8 mouse cellular contexts compared by ENCODE assay signal in the genomic region with DNA sequence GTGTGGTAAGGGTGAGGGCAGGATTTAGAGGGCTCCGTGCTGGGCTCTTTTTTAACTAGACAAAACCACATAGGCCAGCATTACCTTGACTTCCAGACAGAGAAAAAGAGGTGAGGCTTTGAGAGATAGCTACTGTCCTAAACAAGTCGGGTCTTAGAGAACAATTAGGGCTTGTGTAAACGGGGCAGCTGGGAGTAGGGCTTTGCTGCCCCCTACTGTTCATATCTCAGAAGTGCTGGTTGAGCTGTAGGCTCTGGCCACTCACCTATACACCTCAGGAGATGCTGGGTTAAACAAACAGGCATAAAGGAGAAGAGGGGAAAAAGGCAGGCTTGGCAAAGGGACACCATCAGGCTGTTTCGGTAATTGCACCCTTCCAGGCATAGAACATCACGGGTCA. TPM values are rescaled to one million over a fixed set of nuclear protein-coding genes. Genes with fewer than 3 reads are reported as not detected.
DNase-seq lines count a peak whose midpoint lies in the region; ATAC-seq and TF ChIP-seq lines count a peak whose summit lies in the region.

No protein-coding gene starts in this region.

- H3K4me2 ChIP-seq in lung, embryonic 14.5 days, result no peak overlapping the region

- H3K4me3 ChIP-seq in E14TG2a.4 (replicated peaks; ENCODE audit: low read length), result no peak overlapping the region
- H3K4me3 ChIP-seq in embryonic facial prominence, embryonic 10.5 days, result no peak overlapping the region
- H3K4me3 ChIP-seq in lung, embryonic 14.5 days (ENCODE audit: low read depth, low read length), result no peak overlapping the region

- H3K27me3 ChIP-seq in E14TG2a.4 (ENCODE audit: insufficient read depth, low read length), result no peaks in the 10 kb centered on the region
- no peaks in the 10 kb centered on the region for H3K27me3 ChIP-seq in embryonic facial prominence, embryonic 10.5 days (replicated peaks; ENCODE audit: low read depth, poor library complexity, severe bottlenecking)
- no peaks in the 10 kb centered on the region for H3K27me3 ChIP-seq in lung, embryonic 14.5 days (ENCODE audit: insufficient read depth, low read length)

- H3K27ac ChIP-seq in embryonic facial prominence, embryonic 10.5 days (replicated peaks), result peak overlapping the region; percentile 55; the same call in 1 of the 2 replicates
- no peak overlapping the region for H3K27ac ChIP-seq in lung, embryonic 14.5 days (ENCODE audit: low read depth)

- DNase-seq in adrenal gland, postnatal 10 days, result peak; percentile 79
- DNase-seq in embryonic facial prominence, embryonic 10.5 days (ENCODE audit: low spot score), result peak; percentile 79
- DNase-seq in heart, postnatal 36 days, result peak; percentile 61 to 64
- DNase-seq in layer of hippocampus, adult 11-12 months (ENCODE audit: low spot score), result peak; percentile 75
- peak; percentile 82 for DNase-seq in lung, embryonic 14.5 days
- DNase-seq in ovary, postnatal 36 days (ENCODE audit: low spot score), result peak; percentile 55
- peak; percentile 68 for DNase-seq in yolk sac, embryonic 10.5 days (ENCODE audit: low spot score)

- no peaks in the 10 kb centered on the region for H3K36me3 ChIP-seq in E14TG2a.4 (ENCODE audit: insufficient read depth, low read length)
- no peaks in the 10 kb centered on the region for H3K36me3 ChIP-seq in embryonic facial prominence, embryonic 10.5 days (replicated peaks)
- H3K36me3 ChIP-seq in lung, embryonic 14.5 days (ENCODE audit: insufficient read depth), result no peaks in the 10 kb centered on the region

- 8% methylated on average over 5 of the region's 5 CpGs for WGBS in embryonic facial prominence, embryonic 10.5 days
- 5% methylated on average over 5 of the region's 5 CpGs for WGBS in lung, embryonic 14.5 days

- peaks cover 36% of the 10 kb centered on the region for H3K4me1 ChIP-seq in E14TG2a.4 (replicated peaks; ENCODE audit: low read depth, low read length)
- peaks cover 23% of the 10 kb centered on the region for H3K4me1 ChIP-seq in embryonic facial prominence, embryonic 10.5 days
- no peaks in the 10 kb centered on the region for H3K4me1 ChIP-seq in lung, embryonic 14.5 days (ENCODE audit: insufficient read depth)

- peak; percentile 42 for ATAC-seq in lung, embryonic 14.5 days (ENCODE audit: insufficient read depth)

- intact Hi-C loops in heart, postnatal 36 days (cut with DNase I), result loop anchor here (1.0 to 10.0 kb wide), 4 partner anchors 33 to 490 kb away; no protein-coding TSS in a partner anchor

- H3K9me3 ChIP-seq in E14TG2a.4 (ENCODE audit: low read length), result no peaks in the 10 kb centered on the region
- H3K9me3 ChIP-seq in embryonic facial prominence, embryonic 10.5 days, result no peaks in the 10 kb centered on the region
- no peaks in the 10 kb centered on the region for H3K9me3 ChIP-seq in lung, embryonic 14.5 days (ENCODE audit: low read depth, low read length)

- no peak overlapping the region for H3K9ac ChIP-seq in lung, embryonic 14.5 days

- TF ChIP-seq CTCF in E14TG2a.4 (conservative IDR thresholded peaks at IDR 0.05; ENCODE audit: low read length), result peak; percentile 90
- peak; percentile 88 for TF ChIP-seq CTCF in lung, embryonic 14.5 days (IDR thresholded peaks at IDR 0.05; ENCODE audit: low read depth)

RNA-seq across cellular contexts. Expression of a gene that starts 34.3 kb away (rescaled TPM):
- total RNA-seq in adrenal gland, postnatal 10 days (2021), result 10 to 100 TPM; 34.5 to 37.6 TPM
- 30.2 and 30.3 TPM in 2 replicates for polyA plus RNA-seq in embryonic facial prominence, embryonic 10.5 days (2016; fragmentation: Nextera tagmentation; extraction: Ambion mirVana)
- total RNA-seq in heart, postnatal 36 days (2021), result 10 to 100 TPM; 16.2 to 16.9 TPM
- polyA plus RNA-seq in lung, embryonic 14.5 days (2014; fragmentation: Nextera tagmentation; extraction: Ambion mirVana), result 37.1 and 37.6 TPM in 2 replicates
